Mouse (Mus musculus) small intestine, adult 2 months (tissue): Measurements from ENCODE around the gene Snapc5. TPM values are rescaled to one million over a fixed set of nuclear protein-coding genes. Genes with fewer than 3 reads are reported as not detected.
A peak's percentile ranks its signal among the peaks of the same experiment; 100 is the strongest.
"Not testable (repeated sequence)": the region's sequence is repeated elsewhere in the genome, so short reads cannot be mapped to it uniquely, and the experiment has no call there.

Experiments
- H3K27ac ChIP-seq: fragments of 200-500 bp; 2 replicates; pipeline ENCODE4 v1.5.1; 2012; ENCODE audit warnings: low read depth, low read length, control low read depth, inconsistent platforms; ENCODE audit not compliant: insufficient read depth
- H3K27me3 ChIP-seq: fragments of 200-500 bp; 2 replicates; pipeline ENCODE4 v1.6.1; 2012; ENCODE audit warnings: mild to moderate bottlenecking, moderate library complexity, low read length, inconsistent platforms; ENCODE audit not compliant: control insufficient read depth, insufficient read depth
- H3K36me3 ChIP-seq: fragments of 200-500 bp; 2 replicates; pipeline ENCODE4 v1.6.1; 2012; ENCODE audit warnings: mild to moderate bottlenecking, low read length, control low read depth, inconsistent platforms; ENCODE audit not compliant: control insufficient read depth, insufficient read depth
- H3K4me1 ChIP-seq: fragments of 200-500 bp; 2 replicates; pipeline ENCODE4 v1.6.1; 2012; ENCODE audit warnings: low read length, inconsistent platforms, mixed read lengths; ENCODE audit not compliant: control insufficient read depth, insufficient read depth, insufficient read length
- H3K4me3 ChIP-seq: fragments of 200-500 bp; 2 replicates; pipeline ENCODE4 v1.5.1; 2012; ENCODE audit warnings: low read depth, mild to moderate bottlenecking, control low read depth, inconsistent platforms, low read length, moderate library complexity
- CTCF ChIP-seq: fragments of 200-500 bp; IDR thresholded peaks from 2 replicates; pipeline ENCODE4 v1.5.1; 2012; ENCODE audit warnings: low read depth, mild to moderate bottlenecking, control low read depth, inconsistent platforms, low read length, moderate library complexity, mixed read lengths; ENCODE audit not compliant: insufficient replicate concordance, insufficient read length; ENCODE audit errors: extremely low read depth
- POLR2A ChIP-seq: fragments of 200-500 bp; IDR thresholded peaks from 2 replicates; pipeline ENCODE4 v1.6.1; 2012; ENCODE audit warnings: low read depth, mild to moderate bottlenecking, control low read depth, inconsistent platforms, low read length, moderate library complexity
- WGBS: fragments of 180-500 bp; shearing (Covaris S2); methylation state at CpG from one replicate; pipeline ENCODE4 v1.1.7; 2018; 5-methylcytosine and 5-hydroxymethylcytosine counted together
- polyA plus RNA-seq: library from polyadenylated mRNA; depleted of rRNA; stranded (reverse); fragments of >200 nt; gene quantifications from 2 replicates; pipeline ENCODE4 v1.2.3, GENCODE M21; 2012

The Snapc5 gene
- polyA plus RNA-seq, 1 experiment: 12.2 TPM

DNA sequence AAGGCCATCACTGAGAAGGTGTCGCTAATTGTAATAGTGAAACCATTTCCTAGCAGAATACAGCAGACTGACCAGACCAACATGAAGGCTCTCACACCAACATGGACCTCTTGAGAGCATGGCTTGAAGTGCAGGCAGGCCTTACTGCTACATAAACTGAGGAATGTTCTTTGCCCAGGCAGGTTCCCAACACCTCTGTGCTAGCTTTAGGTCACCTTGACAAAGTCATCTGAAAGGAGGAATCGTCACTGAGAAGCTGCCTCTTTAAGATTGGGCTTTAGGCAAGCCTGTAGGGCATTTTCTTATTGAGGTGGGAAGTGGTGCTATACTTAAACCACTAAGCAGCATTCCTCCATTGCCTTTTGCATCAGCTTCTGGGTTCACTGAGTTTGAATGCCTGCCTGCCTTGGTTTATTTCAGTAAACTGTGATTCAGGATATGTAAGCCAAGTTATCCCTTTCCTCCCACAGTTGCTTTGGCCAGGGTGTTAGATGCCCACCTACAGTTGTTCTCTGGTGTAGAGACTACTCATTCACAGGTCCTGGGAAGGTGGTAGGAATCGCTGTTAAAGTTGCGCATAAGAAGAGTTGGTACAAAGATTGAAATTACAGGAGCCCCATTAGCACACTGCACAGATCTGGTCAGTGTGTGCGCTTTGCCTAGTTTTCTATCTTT lies 5.2 kb downstream of the Snapc5 start:
- H3K27ac ChIP-seq: no peak overlapping the region
- H3K4me3 ChIP-seq: no peak overlapping the region
- H3K4me1 ChIP-seq: peaks cover 3% of the 10 kb centered on the region; the same call in 1 of the 2 replicates
- no peak for TF ChIP-seq POLR2A
- no peak for TF ChIP-seq CTCF
- H3K27me3 ChIP-seq: no peaks in the 10 kb centered on the region
- WGBS: 93% methylated on average over 5 of the region's 5 CpGs
- peaks cover 42% of the 10 kb centered on the region for H3K36me3 ChIP-seq

DNA sequence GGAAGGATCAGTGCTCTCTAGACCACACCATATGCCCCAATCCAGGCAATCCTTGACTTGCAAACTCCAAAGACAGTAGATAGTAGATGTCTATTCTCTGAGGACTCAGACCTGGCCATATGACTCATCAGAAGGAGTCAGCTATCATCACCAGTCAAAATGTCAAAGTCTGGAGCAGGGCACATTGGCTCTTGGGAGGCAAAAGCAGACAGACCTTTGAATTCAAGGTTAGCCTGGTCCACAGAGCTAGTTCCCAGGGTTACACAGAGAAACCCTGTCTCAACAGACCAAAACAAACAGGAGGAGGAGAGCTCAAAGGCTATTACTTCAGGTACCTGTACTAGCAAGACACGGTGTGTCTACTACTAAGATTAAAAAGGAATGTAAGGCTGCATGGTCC lies 14.8 kb downstream of the Snapc5 start:
- H3K27me3 ChIP-seq: no peaks in the 10 kb centered on the region
- TF ChIP-seq POLR2A (no peak), CTCF (no peak)
- H3K4me3 ChIP-seq: no peak overlapping the region
- peaks cover 13% of the 10 kb centered on the region for H3K4me1 ChIP-seq
- peaks cover 31% of the 10 kb centered on the region for H3K36me3 ChIP-seq
- H3K27ac ChIP-seq: peak overlapping the region; percentile 46
- 76% methylated on average over 1 of the region's 1 CpGs for WGBS

DNA sequence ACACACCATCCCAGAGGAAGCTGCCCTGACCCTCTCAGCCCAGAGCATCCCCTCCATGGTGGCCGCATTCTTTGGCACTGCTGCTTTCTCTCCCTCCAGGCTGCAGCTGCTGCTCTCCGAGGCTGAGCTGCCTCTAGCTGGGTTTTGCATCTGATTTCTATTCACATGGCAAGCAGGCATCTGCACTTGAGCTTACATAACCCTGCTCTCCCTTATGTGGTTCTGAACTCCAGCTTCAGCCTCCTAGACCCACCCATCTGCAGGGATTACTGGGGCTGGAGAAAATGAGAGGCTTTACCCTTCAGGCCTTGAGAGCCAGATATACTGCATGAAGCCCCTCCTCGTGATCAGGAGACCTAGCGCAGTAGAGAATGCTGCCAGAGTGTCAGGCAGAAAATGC lies 16.5 kb downstream of the Snapc5 start:
- Histone ChIP-seq H3K27me3 (no peaks in the 10 kb centered on the region), H3K27ac (no peak overlapping the region), H3K4me1 (peaks cover 20% of the 10 kb centered on the region), H3K36me3 (peaks cover 26% of the 10 kb centered on the region), H3K4me3 (no peak overlapping the region)
- 88% methylated on average over 4 of the region's 4 CpGs for WGBS
- TF ChIP-seq CTCF (no peak), POLR2A (no peak)

DNA sequence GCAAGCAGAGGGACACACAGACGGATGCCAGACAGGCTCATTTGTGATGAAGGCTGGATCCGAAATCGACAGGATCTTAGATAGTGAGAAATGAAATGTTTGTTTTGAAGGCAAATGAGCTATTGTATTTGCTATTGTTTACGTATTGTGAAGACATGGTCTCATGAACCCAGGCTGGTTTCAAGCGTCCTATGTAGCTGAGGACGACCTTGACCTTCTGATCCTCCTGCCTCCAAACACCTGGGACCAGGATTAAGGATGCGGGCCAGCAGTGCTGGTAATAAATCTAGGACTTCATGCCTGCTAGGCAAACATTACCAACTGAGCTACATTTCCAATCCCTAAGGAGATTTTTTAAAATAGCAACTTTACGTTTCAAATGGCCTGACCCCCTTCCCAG lies 18.4 kb downstream of the Snapc5 start:
- Histone ChIP-seq H3K36me3 (peaks cover 13% of the 10 kb centered on the region), H3K27me3 (no peaks in the 10 kb centered on the region), H3K27ac (no peak overlapping the region), H3K4me1 (peaks cover 20% of the 10 kb centered on the region), H3K4me3 (no peak overlapping the region)
- TF ChIP-seq POLR2A (no peak), CTCF (no peak)
- 90% methylated on average over 8 of the region's 8 CpGs for WGBS

DNA sequence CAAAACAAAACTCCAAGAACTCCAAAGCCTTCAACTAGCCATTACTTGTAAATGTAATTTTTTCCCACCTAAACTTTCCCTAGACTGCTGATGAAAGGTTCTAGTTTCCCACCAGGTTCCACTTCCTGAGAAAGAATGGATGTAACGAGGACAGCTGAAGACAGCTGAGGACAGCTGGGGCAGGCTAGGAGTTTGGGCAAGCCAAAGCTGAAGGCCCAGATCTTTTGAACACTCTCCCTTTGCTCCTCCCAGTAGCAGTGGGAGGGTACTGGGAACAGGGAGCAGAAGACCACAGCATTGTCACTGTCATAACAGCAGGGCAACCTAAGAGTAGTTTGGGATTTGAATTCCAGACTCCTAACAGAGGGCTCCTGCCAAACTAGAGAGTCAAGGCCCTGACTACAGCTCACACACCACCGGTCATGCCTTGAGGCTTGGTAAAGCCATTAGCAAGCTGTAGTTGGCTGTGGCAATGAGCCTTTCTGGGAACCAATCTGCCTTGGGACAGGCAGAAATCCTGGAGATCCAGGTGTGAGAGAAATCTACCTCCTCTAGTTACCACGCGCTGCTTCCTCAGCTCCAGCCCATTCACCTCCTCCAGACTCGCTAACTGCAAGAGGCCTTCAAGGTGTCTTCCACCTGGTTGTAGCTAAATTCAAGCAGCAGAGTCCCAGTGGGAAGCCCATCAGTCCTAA lies 19.1 kb downstream of the Snapc5 start:
- Histone ChIP-seq H3K27ac (peak overlapping the region; percentile 79), H3K4me1 (peaks cover 20% of the 10 kb centered on the region), H3K27me3 (no peaks in the 10 kb centered on the region), H3K4me3 (no peak overlapping the region), H3K36me3 (peaks cover 9% of the 10 kb centered on the region)
- TF ChIP-seq POLR2A (no peak), CTCF (no peak)
- 90% methylated on average over 5 of the region's 5 CpGs for WGBS

DNA sequence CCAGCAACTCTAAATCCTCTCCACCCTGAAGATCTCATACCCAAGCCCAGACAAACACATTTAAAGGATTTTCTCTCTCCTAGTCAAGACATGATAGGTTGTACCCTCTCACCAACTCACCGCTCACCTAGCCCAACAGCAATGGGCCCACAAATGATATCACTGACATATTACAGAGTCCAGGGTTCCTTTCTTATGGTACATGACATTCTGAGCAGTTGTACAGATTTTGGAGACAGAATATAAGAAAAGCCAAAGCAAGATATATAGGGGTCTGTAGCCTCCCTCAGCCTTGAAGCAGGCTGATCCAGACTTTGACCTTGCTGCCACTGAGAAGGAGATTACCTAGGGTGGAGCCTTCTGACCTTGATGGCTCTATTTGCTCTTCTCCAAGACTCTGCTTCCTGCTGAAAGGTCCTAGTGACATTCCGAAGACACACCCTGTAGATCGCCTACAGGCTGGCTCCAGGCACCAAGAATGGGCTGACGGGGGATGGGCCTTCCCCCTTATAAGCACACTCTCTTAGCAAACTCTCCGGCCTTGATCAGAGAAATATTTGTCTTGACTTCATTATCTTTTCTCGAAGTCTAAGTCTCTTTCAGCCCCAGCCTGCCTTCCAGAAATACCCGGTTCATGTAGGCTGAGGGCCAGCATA lies 19.8 kb downstream of the Snapc5 start:
- H3K4me3 ChIP-seq, H3K27me3 ChIP-seq, H3K36me3 ChIP-seq: not testable (repeated sequence)
- peak overlapping the region; percentile 93 for H3K27ac ChIP-seq
- H3K4me1 ChIP-seq: peaks cover 20% of the 10 kb centered on the region
- 40% methylated on average over 7 of the region's 7 CpGs for WGBS

DNA sequence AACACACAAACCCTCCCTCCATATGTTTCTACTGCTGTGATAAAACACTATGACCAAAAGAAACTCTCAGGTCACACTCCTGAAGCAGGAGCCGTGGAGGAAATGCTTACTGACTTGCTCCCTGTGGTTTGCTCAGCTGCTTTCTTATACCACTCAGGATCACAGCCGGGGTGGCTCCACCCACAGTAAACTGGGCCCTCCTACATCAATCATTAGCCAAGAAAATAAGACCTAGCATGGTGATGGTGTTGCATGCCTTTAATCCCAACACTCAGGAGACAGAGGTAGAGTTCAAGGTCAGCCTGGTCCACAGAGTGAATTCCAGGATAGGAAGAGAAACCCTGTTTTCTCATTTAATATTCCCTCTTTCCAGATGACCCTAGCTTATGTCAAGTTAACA lies 20.8 kb downstream of the Snapc5 start:
- WGBS: 17% methylated on average over 2 of the region's 2 CpGs
- H3K4me3 ChIP-seq: no peak overlapping the region
- H3K27ac ChIP-seq: peak overlapping the region; percentile 93
- H3K36me3 ChIP-seq: peaks cover 9% of the 10 kb centered on the region
- TF ChIP-seq POLR2A (no peak; the same call in 1 of the 2 replicates), CTCF (no peak)
- peaks cover 18% of the 10 kb centered on the region for H3K4me1 ChIP-seq
- H3K27me3 ChIP-seq: no peaks in the 10 kb centered on the region
